Mouse (Mus musculus): ENCODE data around the gene Kcnk2. TPM values are rescaled to one million over a fixed set of nuclear protein-coding genes. Genes with fewer than 3 reads are reported as not detected.

The Kcnk2 gene
- polyA plus RNA-seq, 1 experiment = 2.9 TPM

DNA sequence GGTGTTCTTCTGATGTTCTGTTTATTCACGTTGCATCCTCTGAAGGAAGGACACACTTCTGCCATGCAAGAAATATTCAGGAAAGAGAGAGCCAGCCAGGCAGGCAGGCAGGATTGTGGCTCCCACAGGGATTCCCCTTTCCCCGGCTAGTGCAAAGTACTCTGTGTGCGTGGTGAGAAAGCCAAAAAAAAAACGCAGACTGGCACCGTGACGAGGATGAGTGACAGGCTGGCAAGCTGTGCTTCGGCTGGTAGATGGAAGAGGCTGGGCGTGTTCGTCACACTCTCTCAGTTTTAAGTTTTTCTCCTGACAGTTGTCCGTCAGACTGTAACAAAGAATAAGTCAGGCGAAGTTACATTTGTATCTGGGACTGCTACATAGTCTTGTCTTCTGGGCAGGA, 24.2 kb upstream of the Kcnk2 start:
- no peak for DNase-seq
- WGBS = 81% methylated on average over 11 of the region's 11 CpGs
- H3K36me3 ChIP-seq (ENCODE audit: control insufficient read depth, insufficient read depth, low read length) = no peaks in the 10 kb centered on the region
- no peak overlapping the region for H3K4me3 ChIP-seq (ENCODE audit: insufficient read depth, low read depth, low read length)
- no peaks in the 10 kb centered on the region; the same call in 1 of the 2 replicates for H3K4me1 ChIP-seq (ENCODE audit: control insufficient read depth, insufficient read depth, low read length)
- H3K27ac ChIP-seq (ENCODE audit: insufficient read depth, low read depth, low read length) = no peak overlapping the region
- H3K27me3 ChIP-seq (replicated peaks; ENCODE audit: control insufficient read depth, insufficient read depth, low read length) = no peaks in the 10 kb centered on the region
- TF ChIP-seq CTCF (conservative IDR thresholded peaks at IDR 0.05; ENCODE audit: insufficient read depth, insufficient read length, low read depth, low read length) = no peak
- TF ChIP-seq POLR2A (IDR thresholded peaks at IDR 0.05; ENCODE audit: low read depth, low read length) = no peak

DNA sequence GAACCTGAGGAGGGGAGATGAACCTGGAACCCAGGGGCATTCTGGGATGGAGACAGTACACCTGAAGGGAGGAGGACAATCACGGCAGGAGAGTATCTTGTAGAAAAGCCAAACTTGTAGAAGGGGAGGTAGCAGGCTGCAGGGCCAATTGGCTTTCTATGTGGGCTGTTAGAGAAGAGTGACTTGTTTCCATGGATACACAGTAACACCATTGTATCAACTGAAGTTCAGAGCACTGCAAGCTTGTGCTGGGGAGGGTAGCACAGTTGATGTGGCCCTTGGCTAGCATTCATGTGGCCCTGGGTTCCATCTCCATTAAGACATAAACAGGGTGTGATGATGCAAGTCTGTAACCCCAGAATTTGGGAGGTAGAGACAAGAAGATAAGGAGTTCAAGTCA, 17.8 kb upstream of the Kcnk2 start:
- Histone ChIP-seq H3K27ac (ENCODE audit: insufficient read depth, low read depth, low read length) (no peak overlapping the region), H3K36me3 (ENCODE audit: control insufficient read depth, insufficient read depth, low read length) (no peaks in the 10 kb centered on the region), H3K4me1 (ENCODE audit: control insufficient read depth, insufficient read depth, low read length) (no peaks in the 10 kb centered on the region), H3K4me3 (ENCODE audit: insufficient read depth, low read depth, low read length) (no peak overlapping the region), H3K27me3 (replicated peaks; ENCODE audit: control insufficient read depth, insufficient read depth, low read length) (no peaks in the 10 kb centered on the region)
- DNase-seq = no peak
- TF ChIP-seq POLR2A (IDR thresholded peaks at IDR 0.05; ENCODE audit: low read depth, low read length) = no peak
- TF ChIP-seq CTCF (conservative IDR thresholded peaks at IDR 0.05; ENCODE audit: insufficient read depth, insufficient read length, low read depth, low read length) = no peak
- 69% methylated on average over 1 of the region's 1 CpGs for WGBS

GRCm38 (mm10) chr1:189409906-189410305, 7.8 kb upstream of the Kcnk2 start:
- TF ChIP-seq CTCF (conservative IDR thresholded peaks at IDR 0.05; ENCODE audit: insufficient read depth, insufficient read length, low read depth, low read length) = no peak
- no peak for TF ChIP-seq POLR2A (IDR thresholded peaks at IDR 0.05; ENCODE audit: low read depth, low read length)
- H3K36me3 ChIP-seq (ENCODE audit: control insufficient read depth, insufficient read depth, low read length) = no peaks in the 10 kb centered on the region
- H3K4me1 ChIP-seq (ENCODE audit: control insufficient read depth, insufficient read depth, low read length) = no peaks in the 10 kb centered on the region
- H3K27me3 ChIP-seq (replicated peaks; ENCODE audit: control insufficient read depth, insufficient read depth, low read length) = no peaks in the 10 kb centered on the region
- no peak overlapping the region for H3K27ac ChIP-seq (ENCODE audit: insufficient read depth, low read depth, low read length)
- DNase-seq = no peak
- H3K4me3 ChIP-seq (ENCODE audit: insufficient read depth, low read depth, low read length) = no peak overlapping the region
- WGBS = 91% methylated on average over 6 of the region's 6 CpGs

DNA sequence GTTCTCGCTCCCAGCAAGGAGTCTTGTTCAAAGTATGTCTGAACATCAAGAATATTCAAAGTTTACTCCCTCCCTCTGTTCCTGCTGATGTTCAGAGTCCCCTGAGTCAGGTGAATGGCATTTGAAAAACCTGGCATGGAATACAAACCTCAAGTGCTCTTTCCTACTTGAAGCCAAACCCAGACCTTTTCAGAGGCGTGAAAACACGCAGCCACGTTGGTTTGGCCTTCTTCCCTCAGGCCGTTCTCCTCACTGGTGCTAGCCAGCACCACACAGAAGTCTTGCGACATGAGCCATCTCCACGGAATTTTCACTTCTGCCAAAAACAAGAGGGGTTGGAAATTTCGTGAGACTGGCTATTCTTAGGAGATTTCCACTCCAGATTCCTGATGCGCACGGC, 3.1 kb upstream of the Kcnk2 start:
- Histone ChIP-seq H3K27ac (ENCODE audit: insufficient read depth, low read depth, low read length) (no peak overlapping the region), H3K36me3 (ENCODE audit: control insufficient read depth, insufficient read depth, low read length) (no peaks in the 10 kb centered on the region), H3K4me1 (ENCODE audit: control insufficient read depth, insufficient read depth, low read length) (no peaks in the 10 kb centered on the region), H3K27me3 (replicated peaks; ENCODE audit: control insufficient read depth, insufficient read depth, low read length) (no peaks in the 10 kb centered on the region), H3K4me3 (ENCODE audit: insufficient read depth, low read depth, low read length) (no peak overlapping the region)
- DNase-seq = no peak
- 75% methylated on average over 10 of the region's 10 CpGs for WGBS
- TF ChIP-seq CTCF (conservative IDR thresholded peaks at IDR 0.05; ENCODE audit: insufficient read depth, insufficient read length, low read depth, low read length) (no peak), POLR2A (IDR thresholded peaks at IDR 0.05; ENCODE audit: low read depth, low read length) (no peak)

DNA sequence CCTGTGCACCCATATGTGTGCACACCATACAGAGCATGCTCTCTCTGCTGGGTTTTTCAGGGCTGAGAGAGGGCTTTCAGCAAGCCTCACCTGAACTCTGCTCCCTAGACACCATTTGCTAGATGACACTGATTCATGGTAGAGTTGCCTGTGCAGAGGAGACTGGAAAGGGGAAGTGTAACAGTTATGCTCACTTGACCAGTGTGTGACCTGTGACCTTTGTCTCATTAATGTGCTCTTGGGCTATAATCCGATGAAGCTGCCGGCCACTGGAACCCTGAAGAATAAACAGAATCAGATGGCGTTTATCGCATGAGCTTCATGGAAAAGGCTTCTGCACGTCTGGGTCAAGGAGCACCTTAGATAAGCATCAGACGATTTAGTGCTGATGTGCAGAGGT, 1.5 kb upstream of the Kcnk2 start:
- Histone ChIP-seq H3K36me3 (ENCODE audit: control insufficient read depth, insufficient read depth, low read length) (no peaks in the 10 kb centered on the region), H3K27ac (ENCODE audit: insufficient read depth, low read depth, low read length) (no peak overlapping the region), H3K4me3 (ENCODE audit: insufficient read depth, low read depth, low read length) (no peak overlapping the region), H3K27me3 (replicated peaks; ENCODE audit: control insufficient read depth, insufficient read depth, low read length) (no peaks in the 10 kb centered on the region; the same call in 1 of the 2 replicates), H3K4me1 (ENCODE audit: control insufficient read depth, insufficient read depth, low read length) (no peaks in the 10 kb centered on the region)
- 36% methylated on average over 6 of the region's 6 CpGs for WGBS
- TF ChIP-seq CTCF (conservative IDR thresholded peaks at IDR 0.05; ENCODE audit: insufficient read depth, insufficient read length, low read depth, low read length) (no peak), POLR2A (IDR thresholded peaks at IDR 0.05; ENCODE audit: low read depth, low read length) (no peak)
- no peak for DNase-seq

- 71% methylated on average over 4 of the region's 4 CpGs for WGBS
- TF ChIP-seq CTCF (conservative IDR thresholded peaks at IDR 0.05; ENCODE audit: insufficient read depth, insufficient read length, low read depth, low read length) = no peak
- DNase-seq = no peak
- H3K27me3 ChIP-seq (replicated peaks; ENCODE audit: control insufficient read depth, insufficient read depth, low read length) = no peaks in the 10 kb centered on the region; the same call in 1 of the 2 replicates
- H3K36me3 ChIP-seq (ENCODE audit: control insufficient read depth, insufficient read depth, low read length) = no peaks in the 10 kb centered on the region
- no peak overlapping the region for H3K4me3 ChIP-seq (ENCODE audit: insufficient read depth, low read depth, low read length)
- H3K27ac ChIP-seq (ENCODE audit: insufficient read depth, low read depth, low read length) = no peak overlapping the region
- no peaks in the 10 kb centered on the region for H3K4me1 ChIP-seq (ENCODE audit: control insufficient read depth, insufficient read depth, low read length)
These were observed 1.1 kb upstream of the Kcnk2 start for GRCm38 (mm10) chr1:189403139-189403538.

GRCm38 (mm10) chr1:189386848-189387247, 15.2 kb downstream of the Kcnk2 start:
- 72% methylated on average over 10 of the region's 10 CpGs for WGBS

GRCm38 (mm10) chr1:189386141-189386540, 15.9 kb downstream of the Kcnk2 start:
- Histone ChIP-seq H3K36me3 (ENCODE audit: control insufficient read depth, insufficient read depth, low read length) (no peaks in the 10 kb centered on the region), H3K27me3 (replicated peaks; ENCODE audit: control insufficient read depth, insufficient read depth, low read length) (no peaks in the 10 kb centered on the region; the same call in 1 of the 2 replicates), H3K4me3 (ENCODE audit: insufficient read depth, low read depth, low read length) (no peak overlapping the region), H3K4me1 (ENCODE audit: control insufficient read depth, insufficient read depth, low read length) (no peaks in the 10 kb centered on the region), H3K27ac (ENCODE audit: insufficient read depth, low read depth, low read length) (no peak overlapping the region)
- DNase-seq = no peak
- TF ChIP-seq POLR2A (IDR thresholded peaks at IDR 0.05; ENCODE audit: low read depth, low read length) (no peak), CTCF (conservative IDR thresholded peaks at IDR 0.05; ENCODE audit: insufficient read depth, insufficient read length, low read depth, low read length) (no peak)
- WGBS = 96% methylated on average over 2 of the region's 2 CpGs

More at GRCm38 (mm10) chr1:189386848-189387247, 15.2 kb downstream of the Kcnk2 start:
- Histone ChIP-seq H3K4me3 (ENCODE audit: insufficient read depth, low read depth, low read length) (no peak overlapping the region), H3K27me3 (replicated peaks; ENCODE audit: control insufficient read depth, insufficient read depth, low read length) (no peaks in the 10 kb centered on the region; the same call in 1 of the 2 replicates), H3K27ac (ENCODE audit: insufficient read depth, low read depth, low read length) (no peak overlapping the region), H3K4me1 (ENCODE audit: control insufficient read depth, insufficient read depth, low read length) (no peaks in the 10 kb centered on the region), H3K36me3 (ENCODE audit: control insufficient read depth, insufficient read depth, low read length) (no peaks in the 10 kb centered on the region)
- TF ChIP-seq POLR2A (IDR thresholded peaks at IDR 0.05; ENCODE audit: low read depth, low read length) (no peak), CTCF (conservative IDR thresholded peaks at IDR 0.05; ENCODE audit: insufficient read depth, insufficient read length, low read depth, low read length) (no peak)
- no peak for DNase-seq
